Mouse (Mus musculus) ovary, postnatal 10 days (tissue): ENCODE results near the gene Zcchc9.

Experiments
- DNase-seq: peaks from one replicate; pipeline ENCODE4 v3.0.0; 2022; ENCODE audit warnings: low spot score

Gene Zcchc9

GRCm38 (mm10) chr13:91761654-91762445, 45.7 kb downstream of the Zcchc9 start:
- DNase-seq: no peak

- no peak for DNase-seq
Observed at GRCm38 (mm10) chr13:91760302-91761050, 47.0 kb downstream of the Zcchc9 start.

- no peak for DNase-seq
Observed at GRCm38 (mm10) chr13:91759791-91760190, 47.7 kb downstream of the Zcchc9 start.

- no peak for DNase-seq
Observed at GRCm38 (mm10) chr13:91758316-91759048, 49.0 kb downstream of the Zcchc9 start.

GRCm38 (mm10) chr13:91756230-91756629, 51.3 kb downstream of the Zcchc9 start:
- DNase-seq: no peak

GRCm38 (mm10) chr13:91754762-91755161, 52.7 kb downstream of the Zcchc9 start:
- no peak for DNase-seq

GRCm38 (mm10) chr13:91753724-91754123, 53.8 kb downstream of the Zcchc9 start:
- DNase-seq: no peak

GRCm38 (mm10) chr13:91749981-91750380, 57.5 kb downstream of the Zcchc9 start:
- DNase-seq: no peak

GRCm38 (mm10) chr13:91748401-91748800, 59.1 kb downstream of the Zcchc9 start:
- no peak for DNase-seq
